Mouse (Mus musculus) forebrain, embryonic 15.5 days (tissue): Measurements from ENCODE around the gene Crebbp. TPM values are rescaled to one million over a fixed set of nuclear protein-coding genes. Genes with fewer than 3 reads are reported as not detected.
"Not testable (repeated sequence)": the region's sequence is repeated elsewhere in the genome, so short reads cannot be mapped to it uniquely, and the experiment has no call there.

Experiments used
- ATAC-seq: fragments of 200-750 bp; cut with Nextera tagmentation; replicated peaks from 2 replicates; pipeline ENCODE4 v1.8.0; 2017; ENCODE audit warnings: mild to moderate bottlenecking, moderate TSS enrichment, moderate library complexity
- H3K27ac ChIP-seq: fragments of 300-500 bp; sonication (generic); replicated peaks from 2 replicates; pipeline ENCODE4 v1.5.1; 2015; ENCODE audit warnings: mild to moderate bottlenecking, inconsistent platforms
- H3K27me3 ChIP-seq: fragments of 300-500 bp; sonication (generic); 2 replicates; pipeline ENCODE4 v1.6.1; 2015; ENCODE audit warnings: inconsistent platforms
- H3K36me3 ChIP-seq: fragments of 300-500 bp; sonication (generic); 2 replicates; pipeline ENCODE4 v1.6.1; 2015; ENCODE audit warnings: mild to moderate bottlenecking, inconsistent platforms
- H3K4me1 ChIP-seq: fragments of 300-500 bp; sonication (generic); 2 replicates; pipeline ENCODE4 v1.6.1; 2015; ENCODE audit warnings: inconsistent platforms
- H3K4me2 ChIP-seq: fragments of 300-500 bp; sonication (generic); replicated peaks from 2 replicates; pipeline ENCODE4 v1.6.1; 2015; ENCODE audit warnings: mild to moderate bottlenecking, inconsistent platforms
- H3K4me3 ChIP-seq: fragments of 300-500 bp; sonication (generic); 2 replicates; pipeline ENCODE4 v1.5.1; 2015; ENCODE audit warnings: mild to moderate bottlenecking, inconsistent platforms
- H3K9ac ChIP-seq: fragments of 300-500 bp; sonication (generic); replicated peaks from 2 replicates; pipeline ENCODE4 v1.6.1; 2015; ENCODE audit warnings: mild to moderate bottlenecking, inconsistent platforms
- H3K9me3 ChIP-seq: fragments of 300-500 bp; sonication (generic); 2 replicates; pipeline ENCODE4 v1.6.1; 2016; ENCODE audit warnings: inconsistent platforms
- WGBS: fragments of 180-500 bp; shearing (Covaris S2); methylation state at CpG from one replicate; pipeline ENCODE4 v1.1.7; 2015; ENCODE audit warnings: mixed read lengths; 5-methylcytosine and 5-hydroxymethylcytosine counted together
- polyA plus RNA-seq: library from polyadenylated mRNA; unstranded; fragments of >200 nt; fragmentation: Nextera tagmentation; extraction: Ambion mirVana; gene quantifications from 2 replicates; pipeline ENCODE4 v1.2.1, GENCODE M21; 2015

Gene Crebbp
- polyA plus RNA-seq, 1 experiment from 2014 or later = 48.0 TPM

- Histone ChIP-seq H3K27ac (no peak overlapping the region), H3K9me3 (no peaks in the 10 kb centered on the region), H3K27me3 (no peaks in the 10 kb centered on the region), H3K4me3 (no peak overlapping the region), H3K4me1 (no peaks in the 10 kb centered on the region), H3K4me2 (no peak overlapping the region), H3K36me3 (peaks cover 8% of the 10 kb centered on the region), H3K9ac (no peak overlapping the region)
- no peak for ATAC-seq
- WGBS = 94% methylated on average over 1 of the region's 1 CpGs
Observed at GRCm38 (mm10) chr16:4133754-4134153, 80.0 kb downstream of the Crebbp start.

DNA sequence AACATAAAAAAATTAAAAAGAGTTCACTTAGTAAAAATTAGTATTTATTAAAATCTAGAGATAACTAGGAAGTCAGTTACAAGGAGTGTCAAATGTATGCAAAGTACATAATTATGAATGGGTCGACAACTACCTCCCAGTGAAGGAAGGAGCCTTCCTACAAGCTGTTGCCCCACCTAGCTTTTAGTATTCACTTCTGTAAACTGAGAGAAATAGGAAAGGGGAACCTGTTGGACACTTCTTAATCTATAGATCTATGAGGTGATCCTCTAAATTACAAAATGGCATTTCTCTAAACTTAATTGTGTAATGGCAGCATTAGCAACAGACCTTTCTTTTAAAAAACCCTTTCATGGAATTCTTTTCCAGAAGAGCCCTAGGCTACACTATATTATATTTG, 84.9 kb downstream of the Crebbp start:
- Histone ChIP-seq H3K4me3 (no peak overlapping the region), H3K4me1 (no peaks in the 10 kb centered on the region), H3K27ac (no peak overlapping the region), H3K9ac (no peak overlapping the region), H3K27me3 (no peaks in the 10 kb centered on the region), H3K9me3 (no peaks in the 10 kb centered on the region), H3K36me3 (peaks cover 39% of the 10 kb centered on the region), H3K4me2 (no peak overlapping the region)
- no peak for ATAC-seq
- 86% methylated on average over 1 of the region's 1 CpGs for WGBS

- H3K4me1 ChIP-seq = no peaks in the 10 kb centered on the region
- H3K9ac ChIP-seq = no peak overlapping the region
- no peak overlapping the region for H3K4me2 ChIP-seq
- H3K36me3 ChIP-seq = peaks cover 83% of the 10 kb centered on the region
- H3K9me3 ChIP-seq = no peaks in the 10 kb centered on the region
- 93% methylated on average over 4 of the region's 4 CpGs for WGBS
- no peak for ATAC-seq
- no peaks in the 10 kb centered on the region for H3K27me3 ChIP-seq
- H3K27ac ChIP-seq = no peak overlapping the region
- H3K4me3 ChIP-seq = no peak overlapping the region
Observed at GRCm38 (mm10) chr16:4117072-4117471, 96.7 kb downstream of the Crebbp start.

- no peak for ATAC-seq
- no peaks in the 10 kb centered on the region for H3K9me3 ChIP-seq
- 88% methylated on average over 2 of the region's 2 CpGs for WGBS
- H3K4me3 ChIP-seq = no peak overlapping the region
- H3K36me3 ChIP-seq = peaks cover 64% of the 10 kb centered on the region
- no peaks in the 10 kb centered on the region for H3K4me1 ChIP-seq
- no peaks in the 10 kb centered on the region for H3K27me3 ChIP-seq
- no peak overlapping the region for H3K27ac ChIP-seq
- no peak overlapping the region for H3K9ac ChIP-seq
- H3K4me2 ChIP-seq = no peak overlapping the region
Observed at GRCm38 (mm10) chr16:4100374-4100773, 113.4 kb downstream of the Crebbp start.

GRCm38 (mm10) chr16:4097521-4097920, 116.3 kb downstream of the Crebbp start:
- no peak for ATAC-seq
- Histone ChIP-seq H3K4me3 (no peak overlapping the region), H3K36me3 (peaks cover 83% of the 10 kb centered on the region), H3K9me3 (no peaks in the 10 kb centered on the region), H3K9ac (no peak overlapping the region), H3K4me2 (no peak overlapping the region), H3K4me1 (no peaks in the 10 kb centered on the region), H3K27ac (no peak overlapping the region), H3K27me3 (no peaks in the 10 kb centered on the region)
- 98% methylated on average over 1 of the region's 1 CpGs for WGBS

GRCm38 (mm10) chr16:4096898-4097297, 116.9 kb downstream of the Crebbp start:
- peaks cover 87% of the 10 kb centered on the region for H3K36me3 ChIP-seq
- no peaks in the 10 kb centered on the region for H3K27me3 ChIP-seq
- H3K9me3 ChIP-seq = no peaks in the 10 kb centered on the region
- H3K4me3 ChIP-seq = no peak overlapping the region
- no peak overlapping the region for H3K4me2 ChIP-seq
- no peak overlapping the region for H3K9ac ChIP-seq
- no peaks in the 10 kb centered on the region for H3K4me1 ChIP-seq
- no peak overlapping the region for H3K27ac ChIP-seq
- ATAC-seq = no peak

DNA sequence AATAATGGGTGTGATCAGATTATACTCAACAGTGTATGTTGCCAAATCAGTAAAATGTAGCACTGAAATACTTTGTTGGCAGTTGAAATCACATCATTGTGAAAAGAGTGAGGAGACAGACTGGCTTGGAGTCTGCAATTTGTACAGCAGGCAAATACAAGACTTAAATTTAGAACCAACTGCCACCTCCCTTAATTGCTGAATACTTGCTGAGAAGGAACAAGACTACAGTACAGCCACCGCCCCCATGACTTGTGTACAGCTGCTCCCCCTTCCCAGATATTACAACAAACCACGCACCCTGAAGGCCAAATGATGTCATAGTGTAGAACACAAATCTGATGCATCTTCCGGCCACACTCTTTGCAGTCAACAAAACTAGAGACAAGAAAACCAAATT, 117.7 kb downstream of the Crebbp start:
- no peak for ATAC-seq

DNA sequence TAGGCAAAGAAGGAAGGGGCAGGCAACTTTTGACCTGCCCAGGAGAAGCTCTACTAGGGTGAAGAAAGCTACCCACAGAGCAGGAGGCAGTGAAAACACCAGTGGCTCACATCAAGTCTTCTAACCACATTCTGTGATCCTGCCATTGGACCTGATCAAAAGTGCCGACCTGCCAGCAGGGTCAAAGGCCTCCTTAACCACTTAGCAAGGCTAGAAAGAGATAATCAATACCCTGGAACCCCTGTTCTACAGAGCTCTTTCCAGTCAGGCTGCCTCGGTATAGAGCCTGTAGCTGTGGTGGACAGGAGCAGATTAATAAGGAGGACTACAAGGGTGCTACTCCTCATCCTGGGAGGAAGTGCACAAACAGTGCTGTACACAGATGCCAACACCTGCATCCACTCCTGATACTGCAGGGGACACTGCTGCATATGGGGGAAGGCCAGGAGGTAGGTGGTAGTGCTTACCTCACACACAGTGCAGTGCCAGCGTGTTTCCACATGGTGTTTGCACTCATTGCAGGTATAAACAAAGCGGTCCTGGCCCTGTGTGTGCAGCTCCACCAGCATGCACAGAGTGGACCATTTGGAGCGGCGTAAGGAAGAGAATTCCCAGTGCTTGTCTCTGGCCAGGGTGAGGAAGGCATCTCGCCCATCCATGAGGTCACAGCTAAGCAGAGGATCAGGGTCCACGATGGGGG, 126.4 kb downstream of the Crebbp start:
- H3K4me3 ChIP-seq = no peak overlapping the region
- no peak overlapping the region for H3K4me2 ChIP-seq
- no peak for ATAC-seq
- 94% methylated on average over 8 of the region's 8 CpGs for WGBS
- no peaks in the 10 kb centered on the region for H3K9me3 ChIP-seq
- no peak overlapping the region for H3K27ac ChIP-seq
- no peaks in the 10 kb centered on the region for H3K27me3 ChIP-seq
- H3K4me1 ChIP-seq = no peaks in the 10 kb centered on the region
- H3K9ac ChIP-seq = no peak overlapping the region
- peaks cover 86% of the 10 kb centered on the region for H3K36me3 ChIP-seq

More for the DNA sequence above, 117.7 kb downstream of the Crebbp start:
- Histone ChIP-seq H3K27ac (no peak overlapping the region), H3K27me3 (no peaks in the 10 kb centered on the region), H3K36me3 (peaks cover 88% of the 10 kb centered on the region), H3K9me3 (no peaks in the 10 kb centered on the region), H3K4me2 (no peak overlapping the region), H3K9ac (no peak overlapping the region), H3K4me3 (no peak overlapping the region), H3K4me1 (no peaks in the 10 kb centered on the region)
- 95% methylated on average over 3 of the region's 3 CpGs for WGBS

GRCm38 (mm10) chr16:4085851-4086387, 127.9 kb downstream of the Crebbp start:
- Histone ChIP-seq H3K4me1 (no peaks in the 10 kb centered on the region), H3K27ac (no peak overlapping the region), H3K4me2 (no peak overlapping the region), H3K4me3 (no peak overlapping the region), H3K9ac (no peak overlapping the region), H3K9me3 (no peaks in the 10 kb centered on the region), H3K36me3 (peaks cover 81% of the 10 kb centered on the region), H3K27me3 (no peaks in the 10 kb centered on the region)
- WGBS = 95% methylated on average over 9 of the region's 9 CpGs
- no peak for ATAC-seq

GRCm38 (mm10) chr16:4085051-4085450, 128.7 kb downstream of the Crebbp start:
- H3K27me3 ChIP-seq = no peaks in the 10 kb centered on the region
- no peak overlapping the region for H3K4me2 ChIP-seq
- H3K9me3 ChIP-seq = no peaks in the 10 kb centered on the region
- no peaks in the 10 kb centered on the region for H3K4me1 ChIP-seq
- WGBS = 97% methylated on average over 7 of the region's 7 CpGs
- H3K4me3 ChIP-seq = no peak overlapping the region
- no peak overlapping the region for H3K9ac ChIP-seq
- ATAC-seq = 0 out of 2 replicates have a peak, but pooled peaks have one; percentile 34
- H3K36me3 ChIP-seq = peaks cover 72% of the 10 kb centered on the region
- no peak overlapping the region for H3K27ac ChIP-seq

GRCm38 (mm10) chr16:4080419-4080818, 133.4 kb downstream of the Crebbp start:
- not testable (repeated sequence) for H3K27me3 ChIP-seq, H3K4me2 ChIP-seq, H3K9me3 ChIP-seq, H3K9ac ChIP-seq, ATAC-seq, H3K4me3 ChIP-seq, H3K27ac ChIP-seq
- peaks cover 29% of the 10 kb centered on the region for H3K36me3 ChIP-seq
- H3K4me1 ChIP-seq = peaks cover 20% of the 10 kb centered on the region
- 84% methylated on average over 3 of the region's 3 CpGs for WGBS

DNA sequence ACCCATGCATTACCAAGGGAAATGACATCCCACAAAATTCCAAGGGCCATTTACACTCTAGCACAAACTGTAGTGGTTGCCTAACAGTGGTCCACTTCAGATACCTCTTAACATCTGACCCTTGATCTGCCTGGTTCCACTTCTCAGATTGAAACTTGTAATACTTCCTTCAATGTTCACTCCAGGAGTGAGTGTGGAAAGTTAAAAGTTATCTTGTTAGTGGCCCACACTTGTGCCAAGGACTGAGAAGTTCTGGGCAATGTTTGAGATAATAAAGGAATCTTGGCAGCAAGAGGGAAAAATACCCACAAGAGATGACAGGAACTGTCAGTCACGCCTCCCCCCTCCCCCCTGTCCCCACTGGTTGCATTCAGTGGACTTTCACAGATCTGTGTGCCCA, 134.1 kb downstream of the Crebbp start:
- Histone ChIP-seq H3K27ac (no peak overlapping the region), H3K9ac (no peak overlapping the region), H3K9me3 (no peaks in the 10 kb centered on the region), H3K27me3 (no peaks in the 10 kb centered on the region), H3K4me3 (no peak overlapping the region), H3K36me3 (peaks cover 21% of the 10 kb centered on the region), H3K4me2 (no peak overlapping the region), H3K4me1 (peaks cover 20% of the 10 kb centered on the region)
- ATAC-seq = no peak
- 75% methylated on average over 1 of the region's 1 CpGs for WGBS

GRCm38 (mm10) chr16:4078302-4078701, 135.5 kb downstream of the Crebbp start:
- H3K4me3 ChIP-seq = peak overlapping the region; percentile 95
- H3K27ac ChIP-seq, ATAC-seq, H3K9me3 ChIP-seq, H3K27me3 ChIP-seq, H3K9ac ChIP-seq: not testable (repeated sequence)
- H3K36me3 ChIP-seq = peaks cover 12% of the 10 kb centered on the region; the same call in 1 of the 2 replicates
- H3K4me2 ChIP-seq = peak overlapping the region; percentile 76
- H3K4me1 ChIP-seq = peaks cover 20% of the 10 kb centered on the region
- WGBS = 74% methylated on average over 10 of the region's 10 CpGs
